Mouse (Mus musculus) MEL-GATA-1-ER (cell line): ENCODE measurements at regions not wholly inside any gene's neighbourhood (a gene's known extent, or its start where the extent isn't known, plus 50 kb on each side); places are given as distances from the start of the nearest gene placed in this dataset.

Source experiments
- DNase-seq: peaks from one replicate; pipeline ENCODE4 v3.0.0-alpha.2; 2012; ENCODE audit warnings: low read depth; ENCODE audit errors: extremely low read depth

GRCm38 (mm10) chr5:51923417-51923816 lies 266.9 kb downstream of the Dhx15 start:
- no peak for DNase-seq

GRCm38 (mm10) chr5:51922973-51923372 lies 267.3 kb downstream of the Dhx15 start:
- DNase-seq: no peak

GRCm38 (mm10) chr5:51922494-51922893 lies 267.8 kb downstream of the Dhx15 start:
- no peak for DNase-seq

GRCm38 (mm10) chr5:51917812-51918448 lies 272.4 kb downstream of the Dhx15 start:
- no peak for DNase-seq

- DNase-seq: no peak
Measured at GRCm38 (mm10) chr5:51914731-51915130, 275.6 kb downstream of the Dhx15 start.

GRCm38 (mm10) chr5:51908861-51909260 lies 281.5 kb downstream of the Dhx15 start:
- peak; percentile 22 for DNase-seq

GRCm38 (mm10) chr5:51906315-51907109 lies 283.8 kb downstream of the Dhx15 start:
- no peak for DNase-seq

GRCm38 (mm10) chr5:51894159-51894558 lies 296.2 kb downstream of the Dhx15 start:
- peak; percentile 46 for DNase-seq

- no peak for DNase-seq
Measured at GRCm38 (mm10) chr5:51891341-51891740, 299.0 kb downstream of the Dhx15 start.

GRCm38 (mm10) chr5:51888404-51888803 lies 301.9 kb downstream of the Dhx15 start:
- no peak for DNase-seq

- no peak for DNase-seq
Measured at GRCm38 (mm10) chr5:51882594-51882993, 307.7 kb downstream of the Dhx15 start.

- DNase-seq: peak; percentile 6
Measured at GRCm38 (mm10) chr5:51882173-51882572, 308.1 kb downstream of the Dhx15 start.

GRCm38 (mm10) chr5:51876846-51877245 lies 309.3 kb upstream of the Ppargc1a start:
- no peak for DNase-seq

GRCm38 (mm10) chr5:51873571-51873970 lies 306.0 kb upstream of the Ppargc1a start:
- no peak for DNase-seq

- no peak for DNase-seq
Measured at GRCm38 (mm10) chr5:51871735-51872134, 304.2 kb upstream of the Ppargc1a start.

- DNase-seq: no peak
Measured at GRCm38 (mm10) chr5:51868223-51868713, 300.7 kb upstream of the Ppargc1a start.

GRCm38 (mm10) chr5:51866002-51866401 lies 298.5 kb upstream of the Ppargc1a start:
- DNase-seq: no peak

- no peak for DNase-seq
Measured at GRCm38 (mm10) chr5:51860496-51860895, 293.0 kb upstream of the Ppargc1a start.

GRCm38 (mm10) chr5:51853456-51854124 lies 286.1 kb upstream of the Ppargc1a start:
- DNase-seq: no peak

GRCm38 (mm10) chr5:51850091-51850490 lies 282.6 kb upstream of the Ppargc1a start:
- no peak for DNase-seq

GRCm38 (mm10) chr5:51849236-51849635 lies 281.7 kb upstream of the Ppargc1a start:
- DNase-seq: no peak

- DNase-seq: peak; percentile 26
Measured at GRCm38 (mm10) chr5:51842189-51842588, 274.7 kb upstream of the Ppargc1a start.
